Mouse (Mus musculus) left cerebral cortex, adult 11 months (tissue): ENCODE measurements at regions not wholly inside any gene's neighbourhood (a gene's known extent, or its start where the extent isn't known, plus 50 kb on each side); places are given as distances from the start of the nearest gene placed in this dataset.
A peak's percentile ranks its signal among the peaks of the same experiment; 100 is the strongest.

Source experiments
- DNase-seq: peaks from one replicate; pipeline ENCODE4 v3.0.0; 2022; ENCODE audit warnings: low spot score

DNA sequence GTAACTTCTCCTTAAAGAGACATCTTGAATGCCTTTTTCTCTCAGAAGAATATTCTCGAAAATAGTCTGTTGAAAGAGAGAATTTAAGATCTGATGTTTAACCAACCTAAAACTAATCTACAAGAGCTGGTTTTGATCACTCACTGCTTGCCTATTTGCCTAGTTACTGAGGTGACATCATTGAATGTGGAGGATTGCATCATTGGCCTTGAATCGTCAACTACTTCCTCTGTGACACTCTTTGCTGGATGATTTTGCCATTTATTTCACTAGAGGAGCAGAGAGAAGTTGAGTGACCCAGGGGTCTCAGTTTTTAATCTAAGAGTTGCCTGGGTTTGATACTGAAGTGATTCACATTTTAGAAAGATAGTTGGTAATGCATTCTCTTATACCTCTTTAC is 174.6 kb downstream of the Csl start:
- DNase-seq: no peak

GRCm38 (mm10) chr10:99592220-99592619 is 167.2 kb downstream of the Csl start:
- DNase-seq: no peak

- DNase-seq: no peak
These were observed 163.8 kb downstream of the Csl start for GRCm38 (mm10) chr10:99595659-99596058.

DNA sequence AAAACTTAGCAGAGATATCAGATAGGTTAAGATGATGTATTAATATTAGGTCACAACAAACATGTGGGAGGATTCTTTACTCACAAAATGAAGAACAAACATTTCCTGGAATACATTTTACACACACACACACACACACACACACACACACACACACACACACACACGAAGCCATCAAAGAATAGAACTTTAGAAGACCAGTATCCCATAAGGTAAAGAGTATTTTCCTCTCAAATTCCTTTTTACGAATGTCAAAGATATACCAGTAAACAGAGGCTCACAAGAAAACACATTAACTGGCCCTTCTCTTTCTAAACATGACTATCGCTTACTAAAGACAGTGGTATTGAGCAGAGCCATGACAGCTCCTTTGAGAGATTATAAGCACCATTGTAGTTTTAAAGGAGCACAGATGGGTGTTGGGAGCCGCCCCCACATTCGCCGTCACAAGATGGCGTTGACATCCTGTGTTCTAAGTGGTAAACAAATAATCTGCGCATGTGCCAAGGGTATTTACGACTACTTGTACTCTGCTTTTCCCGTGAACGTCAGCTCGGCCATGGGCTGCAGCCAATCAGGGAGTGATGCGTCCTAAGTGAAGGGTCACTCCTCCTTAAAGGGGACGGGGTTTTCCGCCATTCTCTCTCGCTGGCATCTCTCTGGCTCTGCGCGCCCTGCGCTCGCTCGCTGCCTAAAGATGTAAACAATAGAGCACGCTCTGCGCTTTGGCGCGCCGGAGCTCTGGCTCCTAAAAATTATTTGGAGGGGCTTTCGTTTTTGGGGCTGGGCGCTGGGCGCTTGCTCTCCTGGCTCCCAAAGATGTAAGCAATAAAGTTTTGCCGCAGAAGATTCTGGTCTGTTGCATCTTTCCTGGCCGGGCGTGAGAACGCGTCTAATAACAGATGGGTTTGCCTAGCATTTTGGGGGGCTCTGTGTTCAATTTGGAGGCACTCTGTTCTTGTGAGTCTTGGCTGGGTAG is 160.0 kb downstream of the Csl start:
- peak; percentile 29 for DNase-seq

- DNase-seq: no peak
These were observed 157.1 kb downstream of the Csl start for GRCm38 (mm10) chr10:99602331-99602730.

DNA sequence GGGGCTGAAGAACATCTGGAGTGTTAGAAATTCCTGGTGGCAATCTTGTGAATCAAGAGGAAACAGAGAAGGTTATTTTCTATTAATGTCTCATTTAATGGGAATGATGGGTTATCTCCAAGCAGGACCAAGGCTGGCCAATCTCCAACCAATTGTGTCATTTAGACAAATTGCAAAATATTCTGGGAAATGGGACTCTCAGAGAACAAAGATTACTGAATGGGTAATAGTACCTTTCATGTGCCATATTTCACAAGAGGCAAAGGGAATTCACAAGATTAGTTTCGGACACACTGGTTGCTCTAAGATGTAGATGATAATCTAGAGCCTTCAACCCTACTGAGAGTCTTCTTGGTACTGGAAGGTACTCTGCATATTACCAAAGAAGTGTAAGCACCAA is 155.3 kb downstream of the Csl start:
- no peak for DNase-seq

GRCm38 (mm10) chr10:99608477-99608876 is 151.0 kb downstream of the Csl start:
- DNase-seq: no peak

- no peak for DNase-seq
These were observed 150.0 kb downstream of the Csl start for GRCm38 (mm10) chr10:99609420-99609819.

DNA sequence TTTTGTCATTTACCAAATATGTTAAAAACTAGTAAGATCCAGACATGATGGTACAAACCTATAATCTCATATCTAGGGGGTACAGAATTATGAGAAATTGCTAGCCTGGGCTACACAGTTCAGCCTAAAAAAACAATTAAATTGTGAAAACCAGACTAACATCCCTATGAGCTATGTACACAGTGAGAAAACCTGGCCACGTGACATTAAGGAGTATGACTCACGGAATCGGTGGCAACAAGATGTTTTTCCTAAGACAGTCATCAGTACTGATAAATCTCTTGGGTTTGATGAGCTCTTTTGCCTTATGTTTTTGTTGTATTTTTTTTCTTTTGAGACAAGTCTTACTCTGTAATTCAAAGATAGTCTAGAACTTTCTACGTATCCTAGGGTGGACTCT is 148.6 kb downstream of the Csl start:
- DNase-seq: no peak

GRCm38 (mm10) chr10:99614392-99615249 is 144.8 kb downstream of the Csl start:
- DNase-seq: no peak

DNA sequence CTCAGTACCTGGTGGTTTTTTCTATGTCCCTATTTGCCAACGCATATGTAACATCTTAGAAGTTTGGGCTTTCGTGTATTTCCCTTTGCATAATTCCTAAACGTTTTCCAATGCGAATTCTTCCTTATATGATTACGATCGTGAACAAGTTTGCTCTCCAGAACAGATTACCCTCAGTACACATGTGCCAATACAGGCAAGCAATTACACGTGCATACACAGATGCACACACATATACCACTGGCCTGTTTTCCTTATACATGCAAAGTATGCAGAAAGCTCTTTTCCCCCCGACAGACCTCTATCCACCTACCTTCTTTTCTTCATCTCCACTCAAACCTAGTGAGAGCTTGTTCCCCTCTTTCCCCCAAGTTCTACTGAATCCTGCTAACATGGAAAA is 144.1 kb downstream of the Csl start:
- DNase-seq: no peak

DNA sequence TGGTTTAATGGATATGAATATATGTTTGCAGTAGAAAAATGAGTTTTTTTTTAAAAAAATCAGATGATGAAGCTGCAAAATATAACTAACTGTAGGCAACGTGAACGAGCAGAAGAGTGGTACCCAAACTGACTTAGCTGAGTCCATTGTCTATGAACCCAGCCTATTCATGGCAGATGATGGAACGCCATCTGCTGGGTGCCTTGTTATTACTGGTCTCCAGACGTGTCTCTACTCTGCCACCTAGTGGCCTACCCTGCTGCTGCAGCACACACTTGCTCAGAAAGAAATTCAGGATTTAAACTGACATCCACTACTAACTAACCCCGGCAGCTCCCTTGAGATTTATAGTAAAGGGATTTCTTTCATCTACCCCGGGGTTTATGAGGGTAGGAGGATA is 143.7 kb downstream of the Csl start:
- peak; percentile 85 for DNase-seq

GRCm38 (mm10) chr10:99617623-99618022 is 141.8 kb downstream of the Csl start:
- no peak for DNase-seq

DNA sequence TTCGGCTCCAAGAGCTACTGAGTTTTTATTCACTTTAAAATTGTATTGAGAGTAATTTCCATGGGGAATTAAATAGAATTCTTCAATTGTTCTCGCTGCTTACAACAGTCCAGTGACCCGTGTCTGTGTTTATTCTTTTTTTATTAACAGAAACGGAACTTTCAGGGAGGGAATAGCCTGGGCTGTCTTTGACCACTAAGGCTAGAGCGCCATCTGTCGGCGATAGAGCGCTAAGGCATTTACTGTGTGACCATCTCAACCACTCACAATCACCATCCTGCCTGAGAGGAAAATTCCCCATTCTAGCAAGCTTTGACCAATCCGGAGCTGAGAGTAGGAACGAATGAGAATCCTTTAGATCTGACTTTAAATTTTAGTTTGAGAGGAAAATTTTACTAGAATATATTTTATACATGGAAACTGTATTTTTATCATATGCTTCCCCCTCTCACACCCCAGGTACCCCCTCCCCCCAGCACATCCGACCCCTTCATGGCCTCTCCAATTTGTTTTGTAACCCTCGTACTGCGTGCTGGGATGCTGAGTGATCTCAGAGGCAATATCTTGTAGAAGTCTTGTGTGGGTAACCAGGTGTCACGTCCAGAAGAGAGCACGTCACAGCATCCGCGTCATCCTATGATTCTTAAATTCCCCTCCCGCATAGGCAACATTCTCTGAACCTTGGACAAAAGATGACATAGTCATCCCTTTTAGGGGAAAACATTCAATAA is 139.9 kb downstream of the Csl start:
- peak; percentile 53 for DNase-seq

DNA sequence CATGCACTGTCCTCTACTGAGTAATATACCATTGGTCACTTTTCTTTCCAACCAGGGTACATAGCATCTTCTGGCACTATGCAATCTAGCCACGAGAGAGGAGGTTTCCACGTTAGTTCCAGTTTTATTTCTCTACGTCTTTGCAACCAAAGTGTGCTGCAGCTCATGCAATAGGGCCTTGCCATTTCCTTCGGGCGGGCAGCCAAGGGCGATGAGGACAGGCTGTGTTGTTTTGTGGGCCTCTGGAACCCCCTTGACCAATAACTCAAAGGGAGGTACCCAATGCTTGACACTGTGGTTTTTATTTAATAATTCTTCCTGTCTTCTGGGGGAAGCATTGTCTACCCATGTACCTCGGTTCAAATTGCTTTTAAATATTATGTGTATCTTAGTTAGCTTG is 139.0 kb downstream of the Csl start:
- DNase-seq: no peak

DNA sequence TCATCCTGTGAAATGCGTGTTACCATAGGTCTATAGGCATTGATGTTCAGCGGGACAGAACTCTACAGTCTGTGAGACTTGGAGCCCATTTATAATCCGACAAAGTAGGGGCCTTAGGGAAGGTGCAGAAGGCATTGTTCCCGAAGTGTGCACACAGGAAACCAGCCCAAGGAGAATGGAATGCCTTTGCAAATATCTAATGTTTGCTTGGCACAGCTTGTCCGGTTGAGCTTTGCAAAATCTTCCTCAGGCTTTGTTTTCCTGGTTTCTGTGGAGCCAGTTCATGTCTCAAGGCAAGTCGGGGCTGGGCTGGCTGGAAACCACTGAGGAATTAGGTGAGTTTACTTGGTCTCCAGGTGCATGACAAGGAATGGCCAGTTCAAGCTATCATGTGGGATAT is 132.1 kb downstream of the Csl start:
- DNase-seq: no peak

- no peak for DNase-seq
These were observed 127.0 kb downstream of the Csl start for GRCm38 (mm10) chr10:99632250-99632985.

DNA sequence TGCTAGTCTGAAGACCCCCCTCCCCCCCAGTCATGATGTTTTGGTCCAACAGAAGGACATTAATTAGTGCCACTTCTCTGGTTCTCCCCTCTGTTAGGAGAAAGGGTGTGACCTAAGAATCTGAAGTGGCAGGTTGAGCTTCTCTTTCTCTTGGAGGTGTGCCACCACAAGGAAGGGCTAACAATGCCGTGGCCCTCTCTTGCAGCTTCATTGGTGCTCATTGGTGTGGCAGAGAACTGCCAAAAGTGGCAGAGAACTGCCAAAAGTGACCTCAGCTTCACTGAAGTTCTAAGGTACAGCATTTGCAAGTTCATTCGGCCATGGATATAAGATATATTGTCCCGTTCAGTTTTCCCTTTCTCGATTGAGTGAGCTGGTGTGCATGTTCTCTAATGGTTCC is 123.7 kb downstream of the Csl start:
- DNase-seq: no peak

GRCm38 (mm10) chr10:99639022-99639421 is 120.4 kb downstream of the Csl start:
- DNase-seq: no peak

DNA sequence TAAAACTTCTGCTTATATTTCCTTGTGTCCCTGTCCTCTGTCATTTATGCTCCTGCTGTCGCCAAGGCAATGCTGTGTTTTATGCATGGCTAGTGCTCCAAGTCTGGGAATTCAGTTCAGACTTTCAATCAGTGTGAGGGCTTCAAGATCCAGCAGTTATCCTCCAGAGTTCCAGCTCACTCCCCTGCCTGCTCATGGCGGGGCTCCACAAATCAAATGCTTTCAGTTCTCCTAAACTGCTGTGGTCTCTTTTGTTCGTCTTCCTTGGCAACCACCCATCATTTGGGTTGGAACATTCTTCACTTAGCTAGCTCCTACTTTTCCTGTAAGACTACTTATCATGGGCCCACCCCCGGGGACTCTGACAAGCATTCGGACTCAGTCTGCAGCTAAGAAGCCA is 120.0 kb downstream of the Csl start:
- DNase-seq: no peak

GRCm38 (mm10) chr10:99641784-99642183 is 117.7 kb downstream of the Csl start:
- peak; percentile 32 for DNase-seq
